Mouse (Mus musculus) heart, adult 8-10 months (tissue): ENCODE measurements around the gene Ppm1l. TPM values are rescaled to one million over a fixed set of nuclear protein-coding genes. Genes with fewer than 3 reads are reported as not detected.
A peak's percentile ranks its signal among the peaks of the same experiment; 100 is the strongest.

ENCODE experiments used
- DNase-seq: peaks from one replicate; pipeline ENCODE4 v3.0.0; 2022; ENCODE audit warnings: low spot score
- total RNA-seq, 4 experiments: library from RNA; stranded (reverse); gene quantifications; 2 replicates each; pipeline ENCODE4 v1.2.4; 2022

Ppm1l gene
- total RNA-seq, 4 experiments from 2014 or later: 27.1 to 35.0 (median 31.1) TPM

- DNase-seq: no peak
Measured at GRCm38 (mm10) chr3:69333819-69334218, 17.2 kb downstream of the Ppm1l start.

- no peak for DNase-seq
Measured at GRCm38 (mm10) chr3:69340486-69340885, 23.8 kb downstream of the Ppm1l start.

GRCm38 (mm10) chr3:69340971-69341370, 24.3 kb downstream of the Ppm1l start:
- no peak for DNase-seq

GRCm38 (mm10) chr3:69341514-69341913, 24.9 kb downstream of the Ppm1l start:
- DNase-seq: no peak

- DNase-seq: no peak
Measured at GRCm38 (mm10) chr3:69342247-69342921, 25.7 kb downstream of the Ppm1l start.

- no peak for DNase-seq
Measured at GRCm38 (mm10) chr3:69343124-69343523, 26.5 kb downstream of the Ppm1l start.

GRCm38 (mm10) chr3:69346514-69346913, 29.9 kb downstream of the Ppm1l start:
- DNase-seq: no peak

- DNase-seq: no peak
Measured at GRCm38 (mm10) chr3:69348197-69348920, 31.7 kb downstream of the Ppm1l start.

- DNase-seq: no peak
Measured at GRCm38 (mm10) chr3:69348921-69349237, 32.2 kb downstream of the Ppm1l start.

- no peak for DNase-seq
Measured at GRCm38 (mm10) chr3:69349973-69350372, 33.3 kb downstream of the Ppm1l start.

- DNase-seq: peak; percentile 14
Measured at GRCm38 (mm10) chr3:69352194-69352593, 35.5 kb downstream of the Ppm1l start.

- no peak for DNase-seq
Measured at GRCm38 (mm10) chr3:69354681-69355080, 38.0 kb downstream of the Ppm1l start.

- no peak for DNase-seq
Measured at GRCm38 (mm10) chr3:69356078-69356665, 39.5 kb downstream of the Ppm1l start.

- DNase-seq: no peak
Measured at GRCm38 (mm10) chr3:69356781-69357180, 40.1 kb downstream of the Ppm1l start.

GRCm38 (mm10) chr3:69357897-69358619, 41.4 kb downstream of the Ppm1l start:
- DNase-seq: no peak

GRCm38 (mm10) chr3:69358620-69358964, 41.9 kb downstream of the Ppm1l start:
- DNase-seq: no peak

GRCm38 (mm10) chr3:69360263-69360895, 43.7 kb downstream of the Ppm1l start:
- DNase-seq: no peak

- DNase-seq: no peak
Measured at GRCm38 (mm10) chr3:69361487-69362349, 45.1 kb downstream of the Ppm1l start.

- DNase-seq: no peak
Measured at GRCm38 (mm10) chr3:69362350-69362790, 45.7 kb downstream of the Ppm1l start.

- DNase-seq: no peak
Measured at GRCm38 (mm10) chr3:69362906-69363305, 46.2 kb downstream of the Ppm1l start.

GRCm38 (mm10) chr3:69364151-69364550, 47.5 kb downstream of the Ppm1l start:
- no peak for DNase-seq
